Mouse (Mus musculus) bone marrow, adult 2 months (tissue): ENCODE measurements around the gene Ihh.

Source experiments
- CTCF ChIP-seq: fragments of 200-500 bp; IDR thresholded peaks from 2 replicates; pipeline ENCODE4 v1.5.1; 2011; ENCODE audit warnings: low read length, control low read depth; ENCODE audit not compliant: control insufficient read depth, insufficient read depth
- POLR2A ChIP-seq: fragments of 200-500 bp; IDR thresholded peaks from 2 replicates; pipeline ENCODE4 v1.6.1; 2011; ENCODE audit warnings: low read depth, mild to moderate bottlenecking, control low read depth, low read length, borderline replicate concordance; ENCODE audit not compliant: control insufficient read depth

DNA sequence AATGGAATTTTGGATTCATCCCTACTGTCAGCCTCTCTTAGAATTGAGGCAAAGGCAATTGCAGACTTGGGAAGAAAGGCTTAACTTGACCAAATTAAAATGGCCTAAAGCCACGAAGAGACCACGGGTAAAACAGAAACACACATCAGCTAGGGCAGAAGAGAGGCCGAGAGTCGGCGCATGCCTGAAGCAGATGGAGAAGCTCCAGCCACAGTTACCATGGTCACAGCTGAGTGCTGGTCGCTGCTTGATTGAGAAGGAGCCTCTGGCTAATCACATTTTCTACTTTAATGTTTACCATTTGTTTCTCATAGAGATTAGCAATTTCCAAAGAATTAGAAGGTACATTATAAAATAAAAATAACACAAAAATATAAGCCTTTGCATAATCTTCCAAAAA, 49.7 kb upstream of the Ihh start:
- TF ChIP-seq CTCF (no peak), POLR2A (no peak)
